Mouse (Mus musculus): ENCODE data around the gene Hist1h2aa.

- TF ChIP-seq GATA1 (IDR thresholded peaks at IDR 0.05; ENCODE audit: borderline replicate concordance, low read length) (no peak), FLI1 (IDR thresholded peaks at IDR 0.05; ENCODE audit: low read length) (no peak)
Observed at GRCm38 (mm10) chr13:23889011-23889605, 45.2 kb upstream of the Hist1h2aa start.

Measured in megakaryocyte, embryonic 14.5 days (primary cell).